In the genomic region with DNA sequence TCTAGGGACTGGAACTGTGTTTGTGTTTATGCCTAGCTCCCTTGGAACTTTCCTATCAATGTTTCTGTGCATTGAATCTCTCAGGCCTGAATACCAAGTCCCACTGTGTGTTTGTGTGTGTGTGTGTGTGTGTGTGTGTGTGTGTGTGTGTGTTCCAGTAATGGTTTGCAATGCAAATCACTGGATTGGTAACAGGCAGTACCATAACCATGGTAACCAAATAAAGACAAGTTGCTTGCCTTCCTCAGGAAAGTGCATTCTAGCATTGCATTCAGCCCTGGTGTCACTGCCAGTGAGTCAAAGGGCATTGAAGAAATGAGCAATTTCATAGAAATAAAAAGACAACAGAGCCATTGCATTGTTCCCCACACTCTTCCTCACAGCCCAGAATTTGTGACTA, we compare ENCODE assay signal across 24 mouse cellular contexts. TPM values are rescaled to one million over a fixed set of nuclear protein-coding genes. Genes with fewer than 3 reads are reported as not detected.
DNase-seq lines count a peak whose midpoint lies in the region; ATAC-seq and TF ChIP-seq lines count a peak whose summit lies in the region.
"Had no signal": no experiment of that assay in that cellular context is flagged by ENCODE, and none has a peak within 500 bp of the region (broad histone marks: within the 10 kb centered on the region; RNA-seq: fewer than 3 reads in every experiment).

No protein-coding gene starts in this region.

- H3K27me3 ChIP-seq in hindbrain, embryonic 16.5 days (replicated peaks; ENCODE audit: control insufficient read depth, insufficient read depth, low read length) = no peaks in the 10 kb centered on the region
- no peaks in the 10 kb centered on the region for H3K27me3 ChIP-seq in hindbrain, embryonic 14.5 days (ENCODE audit: control insufficient read depth, insufficient read depth, low read length)
- no peaks in the 10 kb centered on the region for H3K27me3 ChIP-seq in neural tube, embryonic 12.5 days (replicated peaks)
- no peaks in the 10 kb centered on the region for H3K27me3 ChIP-seq in neural tube, embryonic 15.5 days (replicated peaks)
- no peaks in the 10 kb centered on the region for H3K27me3 ChIP-seq in heart, adult 2 months (ENCODE audit: control insufficient read depth, insufficient read depth, low read length)
- H3K27me3 ChIP-seq: embryonic facial prominence, embryonic 13.5 days; Patski had no signal

- intact Hi-C loops in heart, adult 2 months (cut with DNase I) = no loop called here

- no peak overlapping the region for H3K4me2 ChIP-seq in hindbrain, embryonic 16.5 days (ENCODE audit: low read length)
- no peak overlapping the region for H3K4me2 ChIP-seq in hindbrain, embryonic 14.5 days (replicated peaks)
- H3K4me2 ChIP-seq in neural tube, embryonic 12.5 days (replicated peaks) = no peak overlapping the region
- no peak overlapping the region for H3K4me2 ChIP-seq in neural tube, embryonic 15.5 days
- H3K4me2 ChIP-seq: embryonic facial prominence, embryonic 13.5 days had no signal

- no peak for TF ChIP-seq POLR2A in heart, adult 2 months (IDR thresholded peaks at IDR 0.05; ENCODE audit: insufficient read depth, low read depth, low read length)

- H3K9ac ChIP-seq in hindbrain, embryonic 16.5 days (ENCODE audit: low read depth, low read length) = no peak overlapping the region
- no peak overlapping the region for H3K9ac ChIP-seq in hindbrain, embryonic 14.5 days
- H3K9ac ChIP-seq in neural tube, embryonic 12.5 days = no peak overlapping the region
- H3K9ac ChIP-seq in neural tube, embryonic 15.5 days (replicated peaks) = no peak overlapping the region
- no peak overlapping the region for H3K9ac ChIP-seq in heart, adult 2 months (ENCODE audit: low read depth, low read length)
- H3K9ac ChIP-seq: embryonic facial prominence, embryonic 13.5 days had no signal

- no peak for TF ChIP-seq CTCF in heart, adult 2 months (IDR thresholded peaks at IDR 0.05)

- no peaks in the 10 kb centered on the region for H3K79me2 ChIP-seq in heart, adult 2 months (replicated peaks; ENCODE audit: control insufficient read depth, insufficient read depth, low read length)

- H3K27ac ChIP-seq in hindbrain, embryonic 16.5 days (ENCODE audit: low read depth, low read length) = no peak overlapping the region
- H3K27ac ChIP-seq in hindbrain, embryonic 14.5 days = no peak overlapping the region
- no peak overlapping the region for H3K27ac ChIP-seq in neural tube, embryonic 12.5 days
- H3K27ac ChIP-seq in neural tube, embryonic 15.5 days (replicated peaks) = no peak overlapping the region
- H3K27ac ChIP-seq in heart, adult 2 months = no peak overlapping the region
- H3K27ac ChIP-seq: embryonic facial prominence, embryonic 13.5 days; heart, embryonic 10.5 days had no signal

- H3K4me1 ChIP-seq in hindbrain, embryonic 16.5 days (ENCODE audit: control insufficient read depth, insufficient read depth, low read depth, low read length) = no peaks in the 10 kb centered on the region
- H3K4me1 ChIP-seq in hindbrain, embryonic 14.5 days (replicated peaks; ENCODE audit: control insufficient read depth, insufficient read depth, low read length) = no peaks in the 10 kb centered on the region
- no peaks in the 10 kb centered on the region for H3K4me1 ChIP-seq in neural tube, embryonic 12.5 days
- no peaks in the 10 kb centered on the region for H3K4me1 ChIP-seq in neural tube, embryonic 15.5 days
- no peaks in the 10 kb centered on the region for H3K4me1 ChIP-seq in heart, adult 2 months (ENCODE audit: control insufficient read depth, insufficient read depth, low read length)
- H3K4me1 ChIP-seq: embryonic facial prominence, embryonic 13.5 days; heart, embryonic 10.5 days had no signal

- no peak for TF ChIP-seq EP300 in heart, adult 2 months (IDR thresholded peaks at IDR 0.05; ENCODE audit: insufficient read depth, low read depth, low read length)

- no peak overlapping the region for H3K4me3 ChIP-seq in hindbrain, embryonic 16.5 days (ENCODE audit: low read length)
- H3K4me3 ChIP-seq in hindbrain, embryonic 14.5 days (replicated peaks; ENCODE audit: low read length) = no peak overlapping the region
- no peak overlapping the region for H3K4me3 ChIP-seq in neural tube, embryonic 12.5 days
- H3K4me3 ChIP-seq in neural tube, embryonic 15.5 days (replicated peaks) = no peak overlapping the region
- H3K4me3 ChIP-seq in heart, adult 2 months = no peak overlapping the region
- H3K4me3 ChIP-seq: embryonic facial prominence, embryonic 13.5 days; heart, embryonic 10.5 days had no signal

- no peaks in the 10 kb centered on the region for H3K9me3 ChIP-seq in hindbrain, embryonic 16.5 days (ENCODE audit: control insufficient read depth, low read length)
- no peaks in the 10 kb centered on the region for H3K9me3 ChIP-seq in hindbrain, embryonic 14.5 days (ENCODE audit: control insufficient read depth, low read length)
- no peaks in the 10 kb centered on the region for H3K9me3 ChIP-seq in neural tube, embryonic 12.5 days
- H3K9me3 ChIP-seq in neural tube, embryonic 15.5 days (replicated peaks) = no peaks in the 10 kb centered on the region
- H3K9me3 ChIP-seq: embryonic facial prominence, embryonic 13.5 days; heart, embryonic 10.5 days had no signal

- peak; percentile 2 to 14 for DNase-seq in adrenal gland, postnatal 36 days
- DNase-seq in adrenal gland, adult 18-20 months (ENCODE audit: low spot score in 2 of 2) = no peak
- no peak for DNase-seq in hindbrain, embryonic 14.5 days (ENCODE audit: low spot score)
- DNase-seq in heart, adult 2 months = no peak
- DNase-seq: cerebellum, adult 11-12 months; cerebellum, adult 9-10 months; cerebellum, postnatal 25 days; gastrocnemius, postnatal 36 days; heart, adult 11 months; heart, postnatal 10 days; heart, postnatal 4 days had no signal

- ATAC-seq in hindbrain, embryonic 16.5 days = 0 out of 2 replicates have a peak, but pooled peaks have one; percentile 34
- ATAC-seq in hindbrain, embryonic 14.5 days (ENCODE audit: low FRiP score) = no peak
- ATAC-seq in neural tube, embryonic 12.5 days (ENCODE audit: low FRiP score, low read depth) = peak; percentile 37; the same call in 1 of the 2 replicates
- ATAC-seq in neural tube, embryonic 15.5 days (ENCODE audit: low FRiP score) = no peak
- ATAC-seq: activated CD4-positive, CD25-positive, alpha-beta regulatory T cell, adult 4 months; forebrain, embryonic 14.5 days; intestine, embryonic 16.5 days; Patski had no signal

- no peaks in the 10 kb centered on the region for H3K36me3 ChIP-seq in hindbrain, embryonic 16.5 days (ENCODE audit: control insufficient read depth, insufficient read depth, low read length)
- H3K36me3 ChIP-seq in hindbrain, embryonic 14.5 days (replicated peaks; ENCODE audit: control insufficient read depth, insufficient read depth) = no peaks in the 10 kb centered on the region
- no peaks in the 10 kb centered on the region for H3K36me3 ChIP-seq in neural tube, embryonic 12.5 days
- H3K36me3 ChIP-seq in neural tube, embryonic 15.5 days = no peaks in the 10 kb centered on the region
- H3K36me3 ChIP-seq in heart, adult 2 months (ENCODE audit: control insufficient read depth, insufficient read depth, low read length) = no peaks in the 10 kb centered on the region
- H3K36me3 ChIP-seq: embryonic facial prominence, embryonic 13.5 days; heart, embryonic 10.5 days had no signal

RNA-seq across cellular contexts. Expression of gene Itprid1, which starts 15.9 kb away (rescaled TPM):
- total RNA-seq in adrenal gland, postnatal 36 days (2021) = under 1 TPM in 1 of 2 experiments, not detected in 1; 0.23 TPM
- total RNA-seq in adrenal gland, adult 18-20 months (2021) = not detected
- 0.14 and 0.16 TPM in 2 replicates for polyA plus RNA-seq in hindbrain, embryonic 16.5 days (2015; fragmentation: Nextera tagmentation; extraction: Ambion mirVana)
- polyA plus RNA-seq in hindbrain, embryonic 14.5 days (2014; fragmentation: Nextera tagmentation; extraction: Ambion mirVana) = not detected in 2 replicates
- not detected in 2 replicates for polyA plus RNA-seq in neural tube, embryonic 12.5 days (2016; fragmentation: Nextera tagmentation; extraction: Ambion mirVana)
- 0.09 TPM in 1 of 2 replicates, not detected in the other for polyA plus RNA-seq in neural tube, embryonic 15.5 days (2015; fragmentation: Nextera tagmentation; extraction: Ambion mirVana)
- not detected for total RNA-seq in heart, adult 2 months (2021)
- 0.43 TPM in 1 of 2 replicates, not detected in the other for polyA plus RNA-seq in heart, adult 2 months (2012; rRNA removed)
- total RNA-seq: gastrocnemius, adult 8-10 months; gastrocnemius, postnatal 36 days; heart, postnatal 10 days; heart, postnatal 4 days; MEL had no signal
- polyA plus RNA-seq: activated CD4-positive, CD25-positive, alpha-beta regulatory T cell, adult 4 months; C2C12; heart, embryonic 10.5 days; heart, embryonic 14.5 days; intestine, embryonic 16.5 days; Patski had no signal

Comparison
In these comparisons a context has a peak if more than half of its experiments do, and no peak if none do; other contexts are left out.
1. DNase-seq: peak in adrenal gland, postnatal 36 days (2 of 2); none in adrenal gland, adult 18-20 months (0 of 2), hindbrain, embryonic 14.5 days (single experiment) and heart, adult 2 months (0 of 2).
2. ATAC-seq: peak in hindbrain, embryonic 16.5 days (single experiment) and neural tube, embryonic 12.5 days (single experiment); none in hindbrain, embryonic 14.5 days (single experiment) and neural tube, embryonic 15.5 days (single experiment).